Mouse (Mus musculus) liver, postnatal 0 days (tissue): Measurements from ENCODE around the gene Sp2. TPM values are rescaled to one million over a fixed set of nuclear protein-coding genes. Genes with fewer than 3 reads are reported as not detected.

Experiments used
- ATAC-seq: fragments of 200-750 bp; cut with Nextera tagmentation; 2 replicates; pipeline ENCODE4 v1.8.0; 2017; ENCODE audit warnings: mild to moderate bottlenecking, moderate library complexity
- DNase-seq: peaks from one replicate; pipeline ENCODE4 v3.0.0-alpha.2; 2016
- H3K27ac ChIP-seq: fragments of 300-500 bp; sonication (generic); 2 replicates; pipeline ENCODE4 v1.5.1; 2014; ENCODE audit warnings: antibody characterized with exemption, moderate library complexity, mild to moderate bottlenecking, low read depth
- H3K27me3 ChIP-seq: fragments of 300-500 bp; sonication (generic); 2 replicates; pipeline ENCODE4 v1.6.1; 2014; ENCODE audit warnings: low read length, control low read depth, mixed read lengths; ENCODE audit not compliant: insufficient read depth
- H3K36me3 ChIP-seq: fragments of 300-500 bp; sonication (generic); replicated peaks from 2 replicates; pipeline ENCODE4 v1.6.1; 2014; ENCODE audit warnings: mild to moderate bottlenecking, control low read depth, low read length, moderate library complexity, mixed read lengths; ENCODE audit not compliant: insufficient read depth
- H3K4me1 ChIP-seq: fragments of 300-500 bp; sonication (generic); 2 replicates; pipeline ENCODE4 v1.6.1; 2014; ENCODE audit warnings: antibody characterized with exemption, mild to moderate bottlenecking, control low read depth; ENCODE audit not compliant: insufficient read depth
- H3K4me2 ChIP-seq: fragments of 300-500 bp; sonication (generic); 2 replicates; pipeline ENCODE4 v1.6.1; 2014; ENCODE audit warnings: low read depth, mild to moderate bottlenecking, low read length, moderate library complexity, mixed read lengths
- H3K4me3 ChIP-seq: fragments of 300-500 bp; sonication (generic); 2 replicates; pipeline ENCODE4 v1.5.1; 2014; ENCODE audit warnings: low read depth, low read length
- H3K9ac ChIP-seq: fragments of 300-500 bp; sonication (generic); replicated peaks from 2 replicates; pipeline ENCODE4 v1.6.1; 2014; ENCODE audit warnings: mild to moderate bottlenecking, moderate library complexity
- H3K9me3 ChIP-seq: fragments of 300-500 bp; sonication (generic); 2 replicates; pipeline ENCODE4 v1.6.1; 2016; ENCODE audit warnings: mild to moderate bottlenecking, control low read depth, low read length, mixed read lengths
- CTCF ChIP-seq: sonication (generic); IDR thresholded peaks from 2 replicates; pipeline ENCODE4 v1.5.1; 2016; ENCODE audit warnings: antibody characterized with exemption, low read depth
- EP300 ChIP-seq: IDR thresholded peaks from 2 replicates; pipeline ENCODE4 v1.6.1; 2016; ENCODE audit warnings: antibody characterized with exemption, low read depth, mild to moderate bottlenecking
- WGBS: fragments of 180-500 bp; shearing (Covaris S2); extraction: QIAGEN DNeasy Blood & Tissue Kit; methylation state at CpG from one replicate; pipeline ENCODE4 v1.1.7; 2014; ENCODE audit not compliant: insufficient replicate concordance; 5-methylcytosine and 5-hydroxymethylcytosine counted together
- polyA plus RNA-seq: library from polyadenylated mRNA; unstranded; fragments of >200 nt; fragmentation: Nextera tagmentation; extraction: Ambion mirVana; gene quantifications from 2 replicates; pipeline ENCODE4 v1.2.1, GENCODE M21; 2015

Gene Sp2
- polyA plus RNA-seq, 1 experiment from 2014 or later: 6.8 TPM

- no peak for ATAC-seq
These were observed 49.0 kb downstream of the Sp2 start for GRCm38 (mm10) chr11:96933562-96934276.

GRCm38 (mm10) chr11:96931327-96932062 lies 51.3 kb downstream of the Sp2 start:
- no peaks in the 10 kb centered on the region for H3K27me3 ChIP-seq
- no peak for DNase-seq
- H3K36me3 ChIP-seq: no peaks in the 10 kb centered on the region
- 66% methylated on average over 8 of the region's 8 CpGs for WGBS
- no peak for ATAC-seq
- no peaks in the 10 kb centered on the region for H3K9me3 ChIP-seq
- H3K4me3 ChIP-seq: no peak overlapping the region
- no peak overlapping the region for H3K4me2 ChIP-seq
- H3K27ac ChIP-seq: 0 out of 2 replicates have a peak overlapping the region, but pooled peaks have one; percentile 8
- peak overlapping the region; percentile 35 for H3K9ac ChIP-seq
- H3K4me1 ChIP-seq: peaks cover 28% of the 10 kb centered on the region
- no peak for TF ChIP-seq EP300
- TF ChIP-seq CTCF: no peak

More at GRCm38 (mm10) chr11:96933562-96934276, 49.0 kb downstream of the Sp2 start:
- no peak overlapping the region for H3K4me2 ChIP-seq
- TF ChIP-seq EP300 (no peak), CTCF (no peak)
- no peak for DNase-seq
- 81% methylated on average over 13 of the region's 13 CpGs for WGBS
- H3K36me3 ChIP-seq: peaks cover 8% of the 10 kb centered on the region
- no peak overlapping the region for H3K9ac ChIP-seq
- H3K27me3 ChIP-seq: no peaks in the 10 kb centered on the region
- H3K9me3 ChIP-seq: no peaks in the 10 kb centered on the region
- peak overlapping the region; percentile 90 for H3K27ac ChIP-seq
- H3K4me3 ChIP-seq: no peak overlapping the region
- peaks cover 42% of the 10 kb centered on the region for H3K4me1 ChIP-seq

- no peaks in the 10 kb centered on the region for H3K36me3 ChIP-seq
- ATAC-seq: peak; percentile 12; the same call in 1 of the 2 replicates
- 38% methylated on average over 9 of the region's 9 CpGs for WGBS
- no peak for DNase-seq
- peak overlapping the region; percentile 37; the same call in 1 of the 2 replicates for H3K27ac ChIP-seq
- peak overlapping the region; percentile 52 for H3K4me2 ChIP-seq
- peak overlapping the region; percentile 45 for H3K9ac ChIP-seq
- no peaks in the 10 kb centered on the region for H3K9me3 ChIP-seq
- H3K27me3 ChIP-seq: no peaks in the 10 kb centered on the region
- peak overlapping the region; percentile 18; the same call in 1 of the 2 replicates for H3K4me3 ChIP-seq
- H3K4me1 ChIP-seq: peaks cover 36% of the 10 kb centered on the region
- TF ChIP-seq EP300 (no peak), CTCF (no peak)
These were observed 52.9 kb downstream of the Sp2 start for GRCm38 (mm10) chr11:96929766-96930331.

GRCm38 (mm10) chr11:96929096-96929765 lies 53.5 kb downstream of the Sp2 start:
- Histone ChIP-seq H3K4me3 (peak overlapping the region; percentile 18), H3K27ac (peak overlapping the region; percentile 37; the same call in 1 of the 2 replicates), H3K36me3 (no peaks in the 10 kb centered on the region), H3K4me2 (peak overlapping the region; percentile 52), H3K9ac (peak overlapping the region; percentile 45), H3K27me3 (no peaks in the 10 kb centered on the region), H3K4me1 (peaks cover 35% of the 10 kb centered on the region), H3K9me3 (no peaks in the 10 kb centered on the region)
- ATAC-seq: no peak
- TF ChIP-seq EP300: no peak
- no peak for TF ChIP-seq CTCF
- no peak for DNase-seq
- WGBS: 51% methylated on average over 13 of the region's 13 CpGs

- DNase-seq (no peak), ATAC-seq (no peak)
- WGBS: 30% methylated on average over 5 of the region's 5 CpGs
- TF ChIP-seq EP300 (no peak), CTCF (no peak)
- H3K9ac ChIP-seq: no peak overlapping the region
- H3K27me3 ChIP-seq: no peaks in the 10 kb centered on the region
- no peaks in the 10 kb centered on the region for H3K36me3 ChIP-seq
- no peaks in the 10 kb centered on the region for H3K9me3 ChIP-seq
- H3K4me2 ChIP-seq: no peak overlapping the region; the same call in 1 of the 2 replicates
- no peak overlapping the region for H3K27ac ChIP-seq
- H3K4me1 ChIP-seq: peaks cover 35% of the 10 kb centered on the region
- no peak overlapping the region for H3K4me3 ChIP-seq
These were observed 54.1 kb downstream of the Sp2 start for GRCm38 (mm10) chr11:96928691-96929090.
